Mouse (Mus musculus): ENCODE data around the gene Gm3250. TPM values are rescaled to one million over a fixed set of nuclear protein-coding genes. Genes with fewer than 3 reads are reported as not detected.
"Not testable (repeated sequence)": the region's sequence is repeated elsewhere in the genome, so short reads cannot be mapped to it uniquely, and the experiment has no call there.

Gm3250 gene
- polyA plus RNA-seq, 1 experiment from 2014 or later, result not detected

- not testable (repeated sequence) for DNase-seq (ENCODE audit: low spot score); H3K9ac ChIP-seq (ENCODE audit: low read length); H3K4me2 ChIP-seq (ENCODE audit: low read depth, severe bottlenecking); H3K27ac ChIP-seq (replicated peaks; ENCODE audit: low read depth, low read length); ATAC-seq (ENCODE audit: insufficient number of reproducible peaks, low FRiP score, low TSS enrichment, low read depth); H3K27me3 ChIP-seq (ENCODE audit: control insufficient read depth, insufficient read depth, low read length); H3K9me3 ChIP-seq (ENCODE audit: control insufficient read depth, low read length); H3K4me3 ChIP-seq (ENCODE audit: low read depth, low read length); H3K36me3 ChIP-seq (ENCODE audit: control insufficient read depth, insufficient read depth, low read length); H3K4me1 ChIP-seq (ENCODE audit: control insufficient read depth, insufficient read depth, low read length)
- WGBS, result 100% methylated on average over 1 of the region's 3 CpGs
Measured at GRCm38 (mm10) chr10:77772142-77772541, 10.2 kb downstream of the Gm3250 start.

- 83% methylated on average over 1 of the region's 1 CpGs for WGBS
- not testable (repeated sequence) for H3K4me2 ChIP-seq (ENCODE audit: low read depth, severe bottlenecking); H3K27ac ChIP-seq (replicated peaks; ENCODE audit: low read depth, low read length); H3K9me3 ChIP-seq (ENCODE audit: control insufficient read depth, low read length); H3K4me1 ChIP-seq (ENCODE audit: control insufficient read depth, insufficient read depth, low read length); ATAC-seq (ENCODE audit: insufficient number of reproducible peaks, low FRiP score, low TSS enrichment, low read depth); H3K36me3 ChIP-seq (ENCODE audit: control insufficient read depth, insufficient read depth, low read length); H3K27me3 ChIP-seq (ENCODE audit: control insufficient read depth, insufficient read depth, low read length); H3K4me3 ChIP-seq (ENCODE audit: low read depth, low read length); DNase-seq (ENCODE audit: low spot score); H3K9ac ChIP-seq (ENCODE audit: low read length)
Measured at GRCm38 (mm10) chr10:77771225-77771624, 11.1 kb downstream of the Gm3250 start, which contains the start of gene Gm3238. TSS of gene Gm3238 (minus strand) at chr10:77771325.

GRCm38 (mm10) chr10:77769727-77770126, 12.6 kb downstream of the Gm3250 start:
- H3K27ac ChIP-seq (replicated peaks; ENCODE audit: low read depth, low read length), result no peak overlapping the region
- no peak overlapping the region for H3K4me3 ChIP-seq (ENCODE audit: low read depth, low read length)
- DNase-seq (ENCODE audit: low spot score), result no peak
- no peaks in the 10 kb centered on the region for H3K9me3 ChIP-seq (ENCODE audit: control insufficient read depth, low read length)
- H3K36me3 ChIP-seq (ENCODE audit: control insufficient read depth, insufficient read depth, low read length), result no peaks in the 10 kb centered on the region
- ATAC-seq (ENCODE audit: insufficient number of reproducible peaks, low FRiP score, low TSS enrichment, low read depth), result no peak
- H3K4me1 ChIP-seq (ENCODE audit: control insufficient read depth, insufficient read depth, low read length), result no peaks in the 10 kb centered on the region
- WGBS, result 82% methylated on average over 1 of the region's 1 CpGs
- H3K4me2 ChIP-seq (ENCODE audit: low read depth, severe bottlenecking), result no peak overlapping the region
- no peak overlapping the region for H3K9ac ChIP-seq (ENCODE audit: low read length)
- H3K27me3 ChIP-seq (ENCODE audit: control insufficient read depth, insufficient read depth, low read length), result no peaks in the 10 kb centered on the region

- not testable (repeated sequence) for H3K4me1 ChIP-seq (ENCODE audit: control insufficient read depth, insufficient read depth, low read length); ATAC-seq (ENCODE audit: insufficient number of reproducible peaks, low FRiP score, low TSS enrichment, low read depth); H3K4me2 ChIP-seq (ENCODE audit: low read depth, severe bottlenecking); DNase-seq (ENCODE audit: low spot score); H3K27ac ChIP-seq (replicated peaks; ENCODE audit: low read depth, low read length); H3K9ac ChIP-seq (ENCODE audit: low read length); H3K27me3 ChIP-seq (ENCODE audit: control insufficient read depth, insufficient read depth, low read length); H3K4me3 ChIP-seq (ENCODE audit: low read depth, low read length); H3K9me3 ChIP-seq (ENCODE audit: control insufficient read depth, low read length); H3K36me3 ChIP-seq (ENCODE audit: control insufficient read depth, insufficient read depth, low read length)
- no CpG with 5 or more reads among the region's 1 CpGs for WGBS
Measured at GRCm38 (mm10) chr10:77759582-77759981, 22.8 kb downstream of the Gm3250 start, which contains the start of gene Gm3233. TSS of gene Gm3233 (minus strand) at chr10:77759682.

GRCm38 (mm10) chr10:77753448-77753847, 28.9 kb downstream of the Gm3250 start:
- no peaks in the 10 kb centered on the region for H3K36me3 ChIP-seq (ENCODE audit: control insufficient read depth, insufficient read depth, low read length)
- no peaks in the 10 kb centered on the region for H3K4me1 ChIP-seq (ENCODE audit: control insufficient read depth, insufficient read depth, low read length)
- no peak for ATAC-seq (ENCODE audit: insufficient number of reproducible peaks, low FRiP score, low TSS enrichment, low read depth)
- no peak overlapping the region for H3K27ac ChIP-seq (replicated peaks; ENCODE audit: low read depth, low read length)
- no peak overlapping the region for H3K9ac ChIP-seq (ENCODE audit: low read length)
- no peak for DNase-seq (ENCODE audit: low spot score)
- no peaks in the 10 kb centered on the region for H3K9me3 ChIP-seq (ENCODE audit: control insufficient read depth, low read length)
- H3K4me2 ChIP-seq (ENCODE audit: low read depth, severe bottlenecking), result no peak overlapping the region
- H3K27me3 ChIP-seq (ENCODE audit: control insufficient read depth, insufficient read depth, low read length), result no peaks in the 10 kb centered on the region
- H3K4me3 ChIP-seq (ENCODE audit: low read depth, low read length), result no peak overlapping the region

GRCm38 (mm10) chr10:77752312-77752711, 30.0 kb downstream of the Gm3250 start:
- DNase-seq (ENCODE audit: low spot score); ATAC-seq (ENCODE audit: insufficient number of reproducible peaks, low FRiP score, low TSS enrichment, low read depth); H3K4me2 ChIP-seq (ENCODE audit: low read depth, severe bottlenecking); H3K4me1 ChIP-seq (ENCODE audit: control insufficient read depth, insufficient read depth, low read length); H3K4me3 ChIP-seq (ENCODE audit: low read depth, low read length); H3K27ac ChIP-seq (replicated peaks; ENCODE audit: low read depth, low read length); H3K9ac ChIP-seq (ENCODE audit: low read length); H3K27me3 ChIP-seq (ENCODE audit: control insufficient read depth, insufficient read depth, low read length); H3K9me3 ChIP-seq (ENCODE audit: control insufficient read depth, low read length); H3K36me3 ChIP-seq (ENCODE audit: control insufficient read depth, insufficient read depth, low read length): not testable (repeated sequence)
- 68% methylated on average over 3 of the region's 3 CpGs for WGBS

GRCm38 (mm10) chr10:77751254-77751653, 31.1 kb downstream of the Gm3250 start, which contains the start of gene Gm9736:
TSS of gene Gm9736 (minus strand) at chr10:77751354.
- H3K27ac ChIP-seq (replicated peaks; ENCODE audit: low read depth, low read length); H3K4me3 ChIP-seq (ENCODE audit: low read depth, low read length); H3K27me3 ChIP-seq (ENCODE audit: control insufficient read depth, insufficient read depth, low read length); DNase-seq (ENCODE audit: low spot score); H3K9ac ChIP-seq (ENCODE audit: low read length); ATAC-seq (ENCODE audit: insufficient number of reproducible peaks, low FRiP score, low TSS enrichment, low read depth); H3K4me1 ChIP-seq (ENCODE audit: control insufficient read depth, insufficient read depth, low read length); H3K4me2 ChIP-seq (ENCODE audit: low read depth, severe bottlenecking); H3K9me3 ChIP-seq (ENCODE audit: control insufficient read depth, low read length); H3K36me3 ChIP-seq (ENCODE audit: control insufficient read depth, insufficient read depth, low read length): not testable (repeated sequence)
- WGBS, result 70% methylated on average over 1 of the region's 1 CpGs

GRCm38 (mm10) chr10:77750686-77751085, 31.7 kb downstream of the Gm3250 start:
- not testable (repeated sequence) for H3K27ac ChIP-seq (replicated peaks; ENCODE audit: low read depth, low read length); H3K9ac ChIP-seq (ENCODE audit: low read length); H3K4me2 ChIP-seq (ENCODE audit: low read depth, severe bottlenecking); H3K4me3 ChIP-seq (ENCODE audit: low read depth, low read length); H3K4me1 ChIP-seq (ENCODE audit: control insufficient read depth, insufficient read depth, low read length); DNase-seq (ENCODE audit: low spot score); ATAC-seq (ENCODE audit: insufficient number of reproducible peaks, low FRiP score, low TSS enrichment, low read depth); H3K9me3 ChIP-seq (ENCODE audit: control insufficient read depth, low read length); H3K27me3 ChIP-seq (ENCODE audit: control insufficient read depth, insufficient read depth, low read length); H3K36me3 ChIP-seq (ENCODE audit: control insufficient read depth, insufficient read depth, low read length)
- WGBS, result 67% methylated on average over 1 of the region's 1 CpGs
